Mouse (Mus musculus): ENCODE measurements around the gene Gusb.
"Not testable (repeated sequence)": the region's sequence is repeated elsewhere in the genome, so short reads cannot be mapped to it uniquely, and the experiment has no call there.

The Gusb gene

DNA sequence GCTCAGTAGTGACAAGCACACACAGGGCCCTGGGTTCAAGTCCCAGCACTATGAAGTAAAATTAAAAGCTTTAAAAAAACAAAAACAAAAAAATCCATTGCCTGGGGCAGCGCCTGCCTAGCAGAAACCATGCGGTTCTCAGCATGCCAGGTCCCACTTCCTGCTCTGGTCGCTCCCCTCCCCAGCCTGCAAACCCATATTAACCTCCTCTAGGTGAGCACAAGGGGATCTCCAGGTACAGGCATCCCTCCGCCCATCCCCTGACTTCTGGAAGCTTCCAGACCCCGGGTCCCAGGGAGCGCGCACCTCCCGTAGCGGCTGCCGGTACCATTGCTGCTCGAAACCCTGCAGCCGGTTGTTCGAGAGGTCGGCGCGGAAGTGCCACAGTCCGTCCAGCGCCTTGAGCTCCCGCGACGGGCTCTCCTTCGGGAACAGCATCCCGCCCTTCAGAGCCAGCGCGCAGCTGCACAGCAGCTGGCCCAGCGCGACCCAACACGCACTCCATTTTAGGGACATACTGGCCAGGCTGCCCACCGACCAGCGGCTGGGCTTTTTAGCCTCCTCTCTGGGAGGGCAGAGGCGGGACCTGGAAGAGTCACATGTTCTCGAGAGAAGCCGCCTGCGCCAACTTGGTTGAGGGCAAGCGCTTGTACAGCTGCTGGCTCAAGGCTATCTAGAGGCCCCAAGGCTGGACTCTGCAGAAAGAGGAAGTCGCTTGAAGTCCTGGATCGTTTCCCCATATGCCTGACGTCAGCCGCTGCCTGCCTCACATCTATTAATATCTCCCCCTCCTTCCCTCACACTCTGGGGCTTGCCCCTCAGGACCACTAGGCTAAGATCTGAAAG is at the start of gene Gusb:
Gusb (minus strand) TSS at position 749 of the 846 bp plus-strand sequence.
- DNase-seq, result peak; percentile 83

DNA sequence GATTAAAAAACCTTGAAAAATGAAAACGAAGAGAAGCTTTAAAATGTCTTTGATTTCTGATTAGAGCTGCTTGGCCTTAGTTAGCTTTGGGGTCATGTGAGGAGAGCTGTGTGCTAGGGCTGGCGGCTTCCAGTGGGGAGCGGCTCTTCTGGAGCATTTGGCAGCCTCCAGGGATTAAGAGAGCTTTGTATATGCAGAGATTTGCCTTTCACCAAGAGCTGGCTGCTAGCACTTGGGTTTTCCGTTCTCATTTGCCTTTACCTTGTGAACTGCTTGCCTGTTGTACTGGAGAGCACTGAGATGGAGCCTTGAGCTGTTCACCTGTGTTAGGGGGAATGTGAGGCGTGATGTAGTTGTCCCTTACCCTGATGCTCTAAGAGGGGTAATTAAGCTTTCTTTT is 49.7 kb upstream of the Gusb start:
- no peak for DNase-seq

DNA sequence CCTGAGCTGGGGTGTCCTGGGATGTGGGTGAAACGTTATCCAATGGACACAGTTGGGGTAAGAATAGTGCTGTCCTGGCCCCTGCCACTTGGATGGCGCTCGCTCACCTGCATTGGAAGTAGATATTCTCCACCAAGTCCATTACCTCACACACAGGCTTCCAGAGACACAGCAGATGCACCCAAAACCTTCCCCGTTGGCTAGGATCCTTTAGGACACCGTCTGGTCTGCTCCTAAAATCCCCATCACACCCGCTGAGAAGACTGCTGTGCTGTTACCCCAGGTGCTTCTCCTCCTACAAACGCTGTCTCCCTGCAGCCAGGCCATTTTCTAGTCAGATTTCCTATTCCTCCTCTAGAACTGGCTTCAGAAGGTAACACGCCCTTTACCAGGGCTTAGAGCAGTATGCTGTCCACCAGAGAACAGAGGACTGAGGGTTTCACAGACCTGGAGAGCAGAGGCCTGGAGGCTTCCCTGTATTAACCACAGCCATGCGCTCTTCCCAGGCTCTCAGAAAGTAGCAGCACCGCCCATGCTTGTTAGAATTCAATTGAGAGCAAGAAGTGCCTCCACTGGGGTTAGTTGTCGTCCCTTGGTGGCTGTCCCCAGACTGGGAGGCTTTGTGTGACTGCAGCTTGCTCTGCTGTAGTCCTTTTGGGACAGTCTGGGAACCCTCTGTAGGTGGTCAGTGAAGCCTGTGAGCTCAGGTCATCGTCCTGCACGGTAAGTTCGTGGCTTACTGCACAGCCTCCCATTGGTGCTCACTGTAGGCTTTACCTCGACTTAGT is 48.4 kb upstream of the Gusb start:
- no peak for DNase-seq

DNA sequence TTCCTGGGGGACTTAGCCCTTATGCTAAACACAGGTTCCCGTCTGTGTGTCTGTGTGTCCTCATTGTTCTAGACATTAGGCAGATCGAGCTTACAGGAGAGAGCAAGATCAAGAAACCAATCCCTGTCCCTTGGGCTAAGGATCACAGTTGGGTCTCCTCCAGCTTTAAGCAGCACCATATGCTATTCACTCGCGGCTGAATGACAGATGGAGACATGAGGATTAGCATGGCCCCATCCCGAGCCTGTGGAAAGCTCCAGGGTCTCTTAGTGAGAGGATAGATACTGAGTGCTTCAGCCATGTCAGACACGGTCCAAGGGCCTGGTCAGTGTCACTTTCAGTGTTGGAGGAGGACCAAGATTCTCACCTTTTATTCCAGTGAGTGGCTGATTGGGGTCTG is 47.6 kb upstream of the Gusb start:
- DNase-seq, result no peak

DNA sequence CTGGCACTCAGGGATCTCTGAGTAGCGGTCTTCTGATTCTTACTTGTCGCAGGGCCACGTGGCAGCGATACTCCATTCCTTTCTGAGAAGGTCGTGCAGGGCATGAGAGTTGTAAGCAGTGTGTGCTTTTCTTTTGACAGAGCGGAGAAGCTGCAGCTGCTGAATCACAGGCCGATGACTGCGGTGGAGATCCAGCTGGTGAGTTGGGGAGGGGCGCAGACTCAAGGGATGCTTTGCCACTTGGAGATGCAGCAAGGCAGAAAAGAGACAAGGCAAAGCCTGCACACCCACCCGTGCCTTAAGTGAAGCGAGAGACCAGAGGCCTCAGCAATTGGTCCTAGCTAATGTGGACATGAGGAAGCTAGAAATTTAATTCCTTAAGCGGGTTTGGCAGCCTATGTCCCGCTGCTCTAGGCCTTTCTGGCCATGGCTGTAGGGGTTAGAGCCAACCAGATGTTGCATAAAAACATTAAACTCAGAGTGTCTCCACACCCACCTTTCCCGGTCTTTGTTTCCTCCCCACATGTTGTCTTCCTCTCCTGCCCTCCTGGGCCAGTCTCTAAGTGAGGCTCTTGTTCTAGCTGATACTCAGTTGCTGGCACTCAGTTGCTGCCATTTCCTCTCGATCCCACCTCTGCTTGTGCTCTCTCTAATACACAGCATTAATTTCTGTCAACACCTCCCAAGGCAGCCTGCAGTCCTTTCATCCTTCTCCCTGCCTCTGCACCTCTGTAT is 46.1 kb upstream of the Gusb start:
- no peak for DNase-seq

DNA sequence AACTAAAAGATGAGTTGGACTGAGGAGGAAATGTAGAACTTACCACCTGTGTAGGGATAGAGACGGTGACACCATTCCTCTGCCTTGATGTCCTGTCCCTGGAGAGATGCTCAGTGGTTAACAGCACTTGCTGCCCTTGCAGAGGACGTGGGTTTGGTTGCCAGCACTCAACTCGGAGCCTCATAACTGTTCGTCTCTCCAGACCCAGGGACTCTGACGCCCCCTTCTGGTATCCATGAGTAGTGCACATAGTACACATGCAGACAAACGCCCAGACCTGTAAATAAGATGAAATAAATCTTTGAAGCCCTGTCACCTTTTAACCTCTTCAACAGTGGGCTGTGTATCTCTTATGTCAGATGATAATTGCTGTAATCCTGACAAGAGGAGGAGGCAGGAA is 44.2 kb upstream of the Gusb start:
- DNase-seq, result no peak

DNA sequence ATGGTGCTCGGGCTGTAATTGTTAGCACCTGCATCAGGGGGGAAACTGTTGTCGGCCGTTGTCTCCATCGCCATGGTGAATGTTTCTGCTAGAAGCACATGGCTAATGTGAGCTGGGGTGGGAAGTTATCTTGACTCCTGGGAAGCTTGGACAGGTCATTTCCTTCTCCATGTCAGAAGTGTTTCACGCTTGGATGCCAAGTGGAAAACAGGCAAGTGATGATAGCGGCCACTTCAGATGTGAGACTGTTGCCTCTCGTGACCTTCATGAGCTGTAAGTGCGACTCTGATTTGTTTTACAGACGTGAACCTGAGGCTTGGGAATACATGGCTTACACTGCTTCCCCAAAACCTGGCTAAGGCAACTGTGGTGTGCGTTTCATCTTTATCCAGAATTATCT is 43.7 kb upstream of the Gusb start:
- DNase-seq, result no peak

DNA sequence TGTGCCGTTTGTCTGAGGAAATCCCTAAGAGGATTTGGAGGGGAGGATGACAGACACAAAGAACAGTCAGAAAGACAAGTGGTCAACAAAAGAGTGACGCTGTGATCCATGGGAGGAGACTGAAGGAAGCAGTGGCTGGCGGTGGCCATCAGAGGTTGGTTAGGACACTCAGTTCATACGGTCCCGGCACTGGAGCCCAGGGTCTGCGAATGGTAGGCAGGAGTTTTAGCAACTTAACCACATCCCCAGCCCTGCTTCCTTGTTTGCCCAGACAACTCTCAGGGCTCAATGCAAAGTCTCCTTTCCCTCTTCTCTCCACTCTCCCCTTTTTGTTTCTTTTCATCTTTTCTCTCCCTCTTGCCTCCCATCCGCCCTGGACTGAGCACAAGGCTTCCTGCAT is 43.3 kb upstream of the Gusb start:
- DNase-seq, result no peak

DNA sequence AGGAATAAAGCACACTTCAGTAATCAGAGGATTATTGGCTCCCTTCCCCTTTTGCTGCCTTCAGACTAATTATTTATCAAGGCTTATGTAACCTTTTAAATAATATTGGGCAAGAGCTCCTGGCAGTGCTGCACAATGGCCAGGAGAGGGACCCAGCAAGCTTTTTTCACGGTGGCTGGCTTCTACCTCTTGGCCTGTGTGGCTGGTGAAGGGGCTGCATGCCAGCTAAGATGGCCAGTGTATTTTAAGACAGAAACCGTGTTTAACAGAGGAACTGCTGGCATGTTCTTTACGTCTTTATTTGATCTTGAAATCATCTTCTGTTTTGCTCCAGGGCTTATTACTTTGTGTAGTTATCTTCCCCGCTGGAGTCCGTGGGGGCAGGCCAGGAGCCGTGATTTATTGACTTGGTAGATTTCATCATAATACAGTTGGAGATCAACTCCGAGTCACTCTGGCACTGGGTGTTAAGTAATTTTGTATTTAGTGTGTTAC is 41.4 kb upstream of the Gusb start:
- DNase-seq, result peak; percentile 24

DNA sequence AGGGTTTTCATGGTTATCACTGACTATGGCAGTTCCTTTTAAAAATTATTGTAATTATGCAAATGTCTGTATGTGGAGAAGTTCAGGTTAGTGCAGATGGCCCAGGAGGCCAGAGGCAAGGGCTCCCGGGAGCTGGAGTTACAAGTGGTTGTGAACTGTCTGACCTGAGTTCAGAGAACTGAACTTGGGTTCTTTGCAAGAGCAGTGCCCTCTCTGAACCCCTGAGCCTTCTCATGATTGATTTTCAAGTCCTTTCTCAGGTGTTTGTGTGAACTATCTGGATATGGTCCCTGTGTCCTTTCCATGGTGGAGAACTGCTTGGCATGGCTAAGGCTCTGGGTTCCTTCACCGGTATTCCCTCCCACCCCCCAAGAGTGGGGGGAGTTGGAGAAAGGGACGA is 40.9 kb upstream of the Gusb start:
- no peak for DNase-seq

DNA sequence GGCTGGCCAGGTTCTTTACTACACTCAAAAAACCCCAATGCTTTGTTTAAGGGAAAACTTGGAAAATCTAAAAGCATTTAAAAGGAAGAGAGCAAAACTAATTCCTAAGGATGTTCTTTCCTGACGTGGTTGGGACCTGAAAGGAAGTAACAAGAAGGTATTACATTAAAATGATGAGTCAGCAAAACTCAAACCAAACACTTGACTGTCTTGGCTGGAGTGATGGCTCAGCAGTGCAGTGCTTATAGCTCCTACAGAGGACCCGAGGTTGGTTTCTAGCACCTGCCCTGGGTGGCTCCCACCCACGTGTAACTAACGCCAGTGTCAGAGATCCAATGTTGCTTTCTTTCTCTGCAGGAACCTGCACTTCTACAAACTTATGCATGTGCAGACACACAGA is 38.4 kb upstream of the Gusb start:
- DNase-seq, result no peak

DNA sequence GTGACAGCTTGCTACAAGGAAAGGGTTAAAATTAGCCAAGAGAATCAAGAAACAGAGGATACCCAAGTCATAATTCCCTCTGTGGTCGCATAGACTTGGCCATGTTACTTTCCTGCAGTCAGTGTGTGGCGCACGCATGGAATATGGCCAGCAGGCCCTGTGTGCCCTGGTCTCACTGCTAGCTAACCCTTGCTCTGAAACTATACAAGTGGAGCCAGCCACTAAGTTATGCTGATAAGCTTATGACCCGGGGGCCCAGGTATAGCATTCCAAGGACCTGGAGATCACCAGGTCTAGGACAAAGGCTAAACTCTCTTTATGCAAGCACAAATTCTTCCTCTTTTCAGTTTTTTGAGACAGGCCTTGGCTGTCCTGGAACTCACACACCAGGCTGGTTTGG is 37.9 kb upstream of the Gusb start:
- no peak for DNase-seq

DNA sequence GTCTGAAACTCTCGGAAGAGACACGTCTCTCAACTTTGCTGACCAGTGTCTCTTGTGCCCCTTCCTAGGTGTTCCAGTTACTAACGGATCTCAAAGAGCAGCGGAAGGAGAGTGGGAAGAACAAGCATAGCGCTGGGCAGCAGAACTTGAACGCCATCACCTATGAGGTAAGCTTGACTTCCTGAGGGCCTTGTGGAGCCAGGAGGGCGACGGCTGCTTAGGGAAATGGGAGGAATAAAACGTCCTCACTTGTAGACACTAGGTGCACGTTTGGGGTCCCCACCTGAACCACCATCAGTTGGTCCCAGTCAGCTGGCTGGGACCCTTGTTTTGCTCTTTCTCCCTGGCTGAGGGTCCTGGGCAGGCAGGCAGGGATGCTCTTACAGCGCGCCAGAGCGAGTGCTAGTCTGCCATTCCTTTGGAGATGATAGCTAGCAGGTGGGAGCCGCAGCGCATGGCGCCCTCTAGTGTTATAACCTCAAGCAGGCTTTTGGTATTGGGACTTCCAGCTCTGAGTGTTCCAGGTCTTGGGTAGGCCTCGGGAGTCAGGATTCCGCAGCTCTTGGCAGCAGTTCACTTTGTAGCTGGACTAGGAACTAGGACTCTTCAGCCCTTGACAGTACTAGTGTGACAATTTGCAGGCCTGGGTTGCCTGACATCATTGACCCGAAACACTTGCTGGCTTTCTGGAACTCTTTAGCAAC is 35.1 kb upstream of the Gusb start:
- DNase-seq, result peak; percentile 70

DNA sequence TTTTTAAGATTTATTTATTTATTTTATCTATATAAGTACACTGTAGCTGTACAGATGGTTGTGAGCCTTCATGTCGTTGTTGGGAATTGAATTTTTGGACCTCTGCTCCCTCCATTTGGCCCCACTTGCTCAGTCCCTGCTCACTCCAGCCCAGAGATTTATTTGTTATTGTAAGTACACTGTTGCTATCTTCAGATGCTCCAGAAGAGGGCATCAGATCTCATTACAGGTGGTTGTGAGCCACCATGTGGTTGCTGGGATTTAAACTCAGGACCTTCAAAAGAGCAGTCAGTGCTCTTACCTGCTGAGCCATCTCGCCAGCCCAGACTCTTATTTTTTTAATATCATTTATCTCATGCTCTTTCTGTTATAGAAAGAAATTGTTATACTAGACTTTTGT is 33.5 kb upstream of the Gusb start:
- DNase-seq, result not testable (repeated sequence)

DNA sequence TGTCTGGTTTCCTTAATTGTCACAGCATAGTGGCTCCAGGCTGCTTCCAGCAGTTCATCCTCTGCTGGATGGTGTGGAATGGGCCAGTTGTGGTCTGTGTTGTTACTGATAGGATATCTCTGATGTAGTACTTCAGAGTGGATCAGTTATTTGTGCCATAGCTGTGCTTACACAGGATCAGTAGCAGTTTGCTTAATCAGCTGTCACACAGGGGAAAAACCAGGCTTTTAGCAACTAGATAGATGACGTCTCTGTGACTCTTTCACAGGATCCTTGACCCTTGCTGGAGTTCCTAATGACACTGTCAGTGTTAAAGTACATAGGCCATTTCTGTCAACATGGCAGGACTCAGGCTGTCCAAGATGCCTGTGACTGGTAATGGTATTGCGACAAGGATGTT is 31.0 kb upstream of the Gusb start:
- no peak for DNase-seq

DNA sequence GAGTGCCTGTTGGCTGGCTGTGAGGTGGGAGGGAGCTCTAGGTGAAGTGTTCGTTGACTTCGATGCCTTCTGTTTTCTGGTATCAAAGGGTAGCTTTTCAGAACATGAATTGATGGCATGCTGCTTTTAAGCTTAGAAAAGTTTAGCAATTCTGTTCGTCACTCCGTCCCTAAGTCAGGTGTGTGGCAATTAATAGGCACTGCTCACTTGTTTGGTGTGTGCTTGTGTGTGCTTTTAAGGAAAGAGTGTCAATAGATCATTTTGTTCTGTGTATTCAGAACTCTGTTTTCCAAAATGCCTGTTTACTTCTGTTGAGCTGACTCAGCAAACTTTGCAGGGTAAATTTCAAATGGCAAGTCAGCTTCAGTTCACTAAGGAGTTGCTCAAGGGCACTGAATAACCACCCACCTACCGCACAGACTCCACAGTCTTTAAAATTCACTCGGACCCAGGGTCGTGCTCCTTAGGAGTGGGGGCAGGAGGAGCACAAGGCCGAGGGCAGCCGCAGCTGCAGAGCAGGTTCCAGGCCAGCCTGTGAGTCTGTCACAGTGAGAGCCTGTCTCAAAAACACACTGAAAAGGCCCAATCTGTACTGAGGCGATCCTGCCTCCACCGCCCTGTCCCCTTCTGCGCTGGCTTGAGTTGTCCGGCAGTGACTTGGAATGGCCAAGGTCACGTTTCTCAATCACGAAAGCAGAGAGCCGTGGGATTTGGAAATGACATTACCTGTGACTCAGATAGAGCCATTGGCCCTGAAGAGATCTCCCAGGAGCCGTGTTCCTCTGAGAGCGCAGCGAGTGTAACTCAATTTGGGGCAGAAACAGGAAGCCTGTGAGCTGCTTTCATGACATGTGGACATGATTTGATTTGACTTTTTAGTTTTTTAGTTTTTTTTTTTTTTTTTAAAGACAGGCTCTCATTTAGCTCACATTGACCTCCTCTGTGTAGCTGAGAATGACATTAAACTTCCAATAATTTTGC is 28.9 kb upstream of the Gusb start:
- DNase-seq, result no peak

DNA sequence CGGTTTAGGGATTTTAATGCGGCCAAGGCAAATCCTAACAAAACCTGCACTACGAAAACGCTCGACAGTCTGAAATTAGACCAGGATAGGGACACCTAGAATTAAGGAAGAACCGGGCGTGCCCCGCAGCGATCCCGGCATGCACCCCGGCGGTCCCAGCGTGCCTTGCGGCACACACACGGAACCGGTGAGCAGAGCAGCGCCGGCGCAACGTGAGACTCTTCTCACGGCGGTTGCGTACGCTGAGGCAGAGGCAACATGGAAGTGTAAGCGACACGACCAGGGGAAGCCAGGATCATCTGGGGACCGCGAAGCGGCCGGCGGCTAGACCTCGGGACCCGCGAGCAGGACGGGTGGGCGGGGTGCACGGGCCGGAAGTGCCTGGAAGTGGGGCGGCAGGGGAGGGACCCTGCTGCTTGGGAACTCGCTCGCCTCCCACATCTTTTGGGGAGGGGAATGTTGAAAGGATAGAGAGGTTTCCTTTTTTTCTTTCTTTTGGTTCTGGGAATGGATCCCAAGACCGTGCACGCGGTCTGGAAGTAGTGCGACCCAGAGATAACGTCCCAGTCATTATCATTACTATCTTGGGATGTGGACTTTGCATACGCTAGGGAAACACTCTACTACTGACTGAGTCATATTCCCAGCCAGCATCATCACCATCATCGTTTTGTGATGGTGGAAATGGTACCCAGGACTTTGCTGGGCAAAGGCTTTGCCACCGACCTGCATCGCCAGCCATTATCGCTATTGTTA is 26.5 kb upstream of the Gusb start, which contains the start of the genes Asl and Crcp:
Asl (minus strand) TSS at position 106 of the 756 bp plus-strand sequence.
Crcp (plus strand) TSS at position 149 of the 756 bp plus-strand sequence.
- DNase-seq, result peak; percentile 90

DNA sequence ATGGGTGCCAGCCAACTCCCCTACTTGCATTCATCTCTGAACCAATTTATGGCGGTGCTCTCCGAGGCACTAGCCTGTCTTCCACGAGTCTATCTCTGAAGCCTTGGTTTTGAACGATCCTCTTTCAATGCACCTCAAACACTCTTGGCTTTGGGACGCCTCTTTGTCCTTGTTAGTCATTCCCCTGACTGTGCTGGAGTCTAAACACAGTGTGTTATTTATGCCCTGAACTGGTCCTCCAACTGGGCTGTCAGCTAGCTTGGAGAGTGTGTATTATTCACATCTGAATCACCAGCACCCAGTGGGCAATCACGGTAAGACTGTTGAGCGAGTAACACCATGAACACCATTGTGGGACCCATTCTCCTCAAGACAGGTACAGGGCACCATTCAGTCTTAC is 24.8 kb upstream of the Gusb start:
- no peak for DNase-seq

DNA sequence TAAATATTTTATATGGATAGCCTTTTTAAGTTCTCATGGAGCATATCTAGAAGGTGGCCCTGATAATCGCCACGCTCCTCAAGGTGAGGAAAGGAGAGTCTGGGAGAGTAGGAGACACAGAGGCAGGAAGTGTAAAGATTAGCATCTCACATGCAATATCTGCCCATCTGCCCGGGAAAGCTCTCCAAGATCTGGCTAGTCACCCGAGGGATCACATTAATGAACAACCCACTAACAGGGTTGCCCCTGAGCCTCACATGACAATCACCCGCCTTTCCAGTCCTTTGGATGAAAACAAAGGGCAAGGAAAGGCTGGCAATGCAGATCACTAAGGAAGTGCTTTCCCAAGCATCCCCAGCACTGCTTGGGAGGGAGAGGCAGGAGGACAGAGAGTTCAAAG is 24.3 kb upstream of the Gusb start:
- DNase-seq, result no peak

DNA sequence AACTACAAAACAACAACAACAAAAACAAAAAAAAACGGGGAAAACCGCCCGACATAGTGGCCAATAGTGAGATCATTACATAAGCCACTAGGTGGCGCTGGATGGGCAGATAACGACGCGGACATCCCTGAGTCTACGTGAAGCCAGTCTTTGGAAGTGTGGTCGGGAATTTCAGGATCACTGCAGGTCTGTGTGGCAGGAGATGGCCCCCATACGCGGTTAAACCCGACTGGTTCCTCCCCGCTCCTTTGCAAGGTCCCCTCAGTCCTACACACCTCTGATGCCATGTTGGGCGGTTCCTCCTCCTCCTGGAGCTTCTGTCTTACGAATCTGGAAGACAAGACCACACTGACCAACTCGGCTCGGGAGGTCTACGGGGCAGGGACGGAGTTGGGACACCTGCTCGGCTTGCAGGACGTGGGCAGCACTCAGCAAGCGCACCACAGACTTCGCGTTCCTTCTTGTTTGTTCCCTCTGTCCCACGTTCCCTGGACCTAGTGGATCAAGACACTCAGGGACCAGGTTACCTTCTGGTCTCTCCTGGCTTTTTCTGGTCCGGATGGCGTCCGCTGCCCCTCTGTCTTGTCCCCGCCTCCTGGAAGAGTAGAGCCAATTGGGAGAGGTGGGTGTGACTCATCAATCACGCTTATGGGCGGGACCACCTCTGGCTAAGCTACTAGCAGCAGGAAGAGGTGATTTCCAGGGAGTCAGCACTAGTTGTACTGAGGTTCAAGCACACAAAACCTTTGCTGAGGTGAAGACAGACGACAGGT is 21.1 kb upstream of the Gusb start:
- peak; percentile 90 for DNase-seq
